Mouse (Mus musculus): Measurements from ENCODE around the gene Lrrk1.

- TF ChIP-seq CTCF (IDR thresholded peaks at IDR 0.05; ENCODE audit: low read depth, low read length) (no peak), POLR2A (IDR thresholded peaks at IDR 0.05; ENCODE audit: extremely low read depth, insufficient read depth, low read length) (no peak)
Measured at GRCm38 (mm10) chr7:66387419-66387812, 734 bp downstream of the Lrrk1 start.
